Mouse (Mus musculus) liver, adult 2 months (tissue): ENCODE data around the gene Eif4g3.

Experiments
- CTCF ChIP-seq: fragments of 200-500 bp; IDR thresholded peaks from 2 replicates; pipeline ENCODE4 v1.5.1; 2011; ENCODE audit warnings: low read depth, low read length, control low read depth
- POLR2A ChIP-seq: fragments of 200-500 bp; IDR thresholded peaks from 2 replicates; pipeline ENCODE4 v1.6.1; 2011; ENCODE audit warnings: low read length, control low read depth; ENCODE audit not compliant: insufficient read depth; ENCODE audit errors: extremely low read depth

DNA sequence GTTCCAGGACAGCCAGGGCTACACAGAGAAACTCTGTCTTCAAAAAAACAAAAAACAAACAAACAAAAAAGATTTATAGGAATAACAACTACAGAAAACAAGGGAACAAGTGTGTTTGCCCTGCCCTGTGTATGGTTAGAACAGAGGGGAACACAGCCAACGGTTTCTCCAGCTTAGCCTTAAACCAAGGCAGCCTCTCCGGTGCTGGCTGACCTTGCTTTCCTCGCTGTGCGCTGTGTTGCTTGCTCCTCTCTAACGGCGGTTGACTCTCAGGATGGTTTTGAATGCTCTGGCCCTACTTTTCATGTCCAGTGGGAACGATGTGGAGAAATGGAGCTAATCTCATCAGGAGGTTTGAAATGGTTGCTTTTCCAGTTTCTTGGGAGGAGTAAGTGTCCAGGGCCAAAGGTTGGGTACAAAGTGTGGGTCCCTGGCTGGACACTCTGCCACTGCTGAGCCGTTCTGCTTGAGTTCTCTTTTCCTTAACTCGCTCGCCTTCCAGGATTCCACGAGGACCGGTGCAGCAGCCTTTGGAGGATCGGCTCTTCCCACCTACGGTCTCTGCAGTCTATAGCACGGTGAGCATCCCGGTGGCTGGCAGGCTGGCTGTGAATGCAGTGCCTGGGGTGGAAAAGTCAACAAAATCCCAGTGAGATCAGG, 52.1 kb downstream of the Eif4g3 start:
- TF ChIP-seq CTCF (no peak), POLR2A (no peak)
